Mouse (Mus musculus) erythroblast, embryonic 14.5 days (primary cell): ENCODE data around the gene H13.

Source experiments
- GATA1 ChIP-seq: IDR thresholded peaks from 2 replicates; pipeline ENCODE4 v1.6.1; 2012; ENCODE audit warnings: low read length, inconsistent platforms, mixed read lengths
- TAL1 ChIP-seq: IDR thresholded peaks from 3 replicates; pipeline ENCODE4 v1.6.1; 2012; ENCODE audit warnings: low read length, inconsistent platforms, mixed read lengths

- TF ChIP-seq TAL1, result no peak
- TF ChIP-seq GATA1, result no peak
These were observed at the start of gene H13 for GRCm38 (mm10) chr2:152669256-152669638.
